Mouse (Mus musculus): ENCODE data around the gene Ank3. TPM values are rescaled to one million over a fixed set of nuclear protein-coding genes. Genes with fewer than 3 reads are reported as not detected.

The Ank3 gene
- total and polyA plus RNA-seq, 2 experiments = 2.9 to 31.0 TPM

GRCm38 (mm10) chr10:69485191-69485786, 86.7 kb downstream of the Ank3 start:
- WGBS = 90% methylated on average over 6 of the region's 6 CpGs

DNA sequence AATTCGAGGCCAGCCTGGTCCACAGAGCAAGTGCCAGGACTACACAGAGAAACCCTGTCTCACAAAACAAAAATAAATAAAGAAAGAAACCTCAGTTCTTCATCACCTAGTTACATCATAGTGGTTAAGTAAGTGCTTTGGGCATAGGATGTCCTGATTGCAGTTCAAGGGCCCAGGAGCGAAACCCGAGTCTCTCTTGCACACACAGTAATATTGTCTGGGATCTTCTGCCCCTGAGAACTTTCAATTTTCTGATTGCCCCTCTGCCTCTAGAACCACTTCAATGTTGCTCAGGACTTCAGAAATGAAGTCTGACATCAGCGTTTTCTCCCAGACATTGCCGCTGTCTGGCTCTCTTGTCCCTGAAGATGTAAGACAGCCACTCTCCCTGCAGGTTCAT, 91.6 kb downstream of the Ank3 start:
- no peak overlapping the region for H3K4me3 ChIP-seq (ENCODE audit: insufficient read depth, low read depth, low read length)
- no peak for DNase-seq (ENCODE audit: extremely low read depth, low read depth, low spot score)
- no peaks in the 10 kb centered on the region for H3K79me2 ChIP-seq (ENCODE audit: control insufficient read depth, insufficient read depth, low read length)
- TF ChIP-seq POLR2A (IDR thresholded peaks at IDR 0.05; ENCODE audit: extremely low read depth, insufficient read depth, low read length) (no peak), CTCF (IDR thresholded peaks at IDR 0.05; ENCODE audit: low read depth, low read length) (no peak)
- H3K9ac ChIP-seq (ENCODE audit: low read depth, low read length) = no peak overlapping the region
- H3K4me1 ChIP-seq (ENCODE audit: control insufficient read depth, insufficient read depth, low read length) = no peaks in the 10 kb centered on the region
- WGBS = 91% methylated on average over 5 of the region's 5 CpGs
- no peaks in the 10 kb centered on the region for H3K27me3 ChIP-seq (ENCODE audit: control insufficient read depth, insufficient read depth, low read length)
- no peaks in the 10 kb centered on the region for H3K36me3 ChIP-seq (ENCODE audit: control insufficient read depth, insufficient read depth, low read length)
- H3K27ac ChIP-seq (replicated peaks; ENCODE audit: insufficient read depth, low read depth, low read length) = no peak overlapping the region

More at GRCm38 (mm10) chr10:69485191-69485786, 86.7 kb downstream of the Ank3 start:
- Histone ChIP-seq H3K9ac (ENCODE audit: low read depth, low read length) (no peak overlapping the region), H3K4me1 (ENCODE audit: control insufficient read depth, insufficient read depth, low read length) (no peaks in the 10 kb centered on the region), H3K36me3 (ENCODE audit: control insufficient read depth, insufficient read depth, low read length) (no peaks in the 10 kb centered on the region), H3K27me3 (ENCODE audit: control insufficient read depth, insufficient read depth, low read length) (no peaks in the 10 kb centered on the region), H3K27ac (replicated peaks; ENCODE audit: insufficient read depth, low read depth, low read length) (no peak overlapping the region), H3K79me2 (ENCODE audit: control insufficient read depth, insufficient read depth, low read length) (no peaks in the 10 kb centered on the region), H3K4me3 (ENCODE audit: insufficient read depth, low read depth, low read length) (no peak overlapping the region)
- DNase-seq (ENCODE audit: extremely low read depth, low read depth, low spot score) = no peak
- no peak for TF ChIP-seq POLR2A (IDR thresholded peaks at IDR 0.05; ENCODE audit: extremely low read depth, insufficient read depth, low read length)

GRCm38 (mm10) chr10:69491975-69492374, 93.4 kb downstream of the Ank3 start:
- Histone ChIP-seq H3K4me1 (ENCODE audit: control insufficient read depth, insufficient read depth, low read length) (no peaks in the 10 kb centered on the region), H3K36me3 (ENCODE audit: control insufficient read depth, insufficient read depth, low read length) (no peaks in the 10 kb centered on the region), H3K27me3 (ENCODE audit: control insufficient read depth, insufficient read depth, low read length) (no peaks in the 10 kb centered on the region), H3K27ac (replicated peaks; ENCODE audit: insufficient read depth, low read depth, low read length) (no peak overlapping the region), H3K79me2 (ENCODE audit: control insufficient read depth, insufficient read depth, low read length) (no peaks in the 10 kb centered on the region), H3K9ac (ENCODE audit: low read depth, low read length) (no peak overlapping the region), H3K4me3 (ENCODE audit: insufficient read depth, low read depth, low read length) (no peak overlapping the region)
- WGBS = 76% methylated on average over 5 of the region's 5 CpGs
- no peak for TF ChIP-seq POLR2A (IDR thresholded peaks at IDR 0.05; ENCODE audit: extremely low read depth, insufficient read depth, low read length)
- TF ChIP-seq CTCF (IDR thresholded peaks at IDR 0.05; ENCODE audit: low read depth, low read length) = no peak
- no peak for DNase-seq (ENCODE audit: extremely low read depth, low read depth, low spot score)

- 82% methylated on average over 17 of the region's 17 CpGs for WGBS
These were observed 98.8 kb downstream of the Ank3 start for GRCm38 (mm10) chr10:69497382-69497781.

GRCm38 (mm10) chr10:69500171-69500860, 101.7 kb downstream of the Ank3 start:
- Histone ChIP-seq H3K9ac (ENCODE audit: low read depth, low read length) (no peak overlapping the region), H3K36me3 (ENCODE audit: control insufficient read depth, insufficient read depth, low read length) (no peaks in the 10 kb centered on the region), H3K4me1 (ENCODE audit: control insufficient read depth, insufficient read depth, low read length) (no peaks in the 10 kb centered on the region), H3K27me3 (ENCODE audit: control insufficient read depth, insufficient read depth, low read length) (no peaks in the 10 kb centered on the region), H3K79me2 (ENCODE audit: control insufficient read depth, insufficient read depth, low read length) (no peaks in the 10 kb centered on the region), H3K4me3 (ENCODE audit: insufficient read depth, low read depth, low read length) (no peak overlapping the region), H3K27ac (replicated peaks; ENCODE audit: insufficient read depth, low read depth, low read length) (no peak overlapping the region)
- no peak for DNase-seq (ENCODE audit: extremely low read depth, low read depth, low spot score)
- WGBS = 75% methylated on average over 11 of the region's 11 CpGs
- TF ChIP-seq POLR2A (IDR thresholded peaks at IDR 0.05; ENCODE audit: extremely low read depth, insufficient read depth, low read length) (no peak), CTCF (IDR thresholded peaks at IDR 0.05; ENCODE audit: low read depth, low read length) (no peak)

More at GRCm38 (mm10) chr10:69497382-69497781, 98.8 kb downstream of the Ank3 start:
- no peak overlapping the region for H3K4me3 ChIP-seq (ENCODE audit: insufficient read depth, low read depth, low read length)
- TF ChIP-seq POLR2A (IDR thresholded peaks at IDR 0.05; ENCODE audit: extremely low read depth, insufficient read depth, low read length) (no peak), CTCF (IDR thresholded peaks at IDR 0.05; ENCODE audit: low read depth, low read length) (no peak)
- no peaks in the 10 kb centered on the region for H3K4me1 ChIP-seq (ENCODE audit: control insufficient read depth, insufficient read depth, low read length)
- H3K27me3 ChIP-seq (ENCODE audit: control insufficient read depth, insufficient read depth, low read length) = no peaks in the 10 kb centered on the region
- DNase-seq (ENCODE audit: extremely low read depth, low read depth, low spot score) = no peak
- H3K9ac ChIP-seq (ENCODE audit: low read depth, low read length) = no peak overlapping the region
- H3K27ac ChIP-seq (replicated peaks; ENCODE audit: insufficient read depth, low read depth, low read length) = no peak overlapping the region
- H3K36me3 ChIP-seq (ENCODE audit: control insufficient read depth, insufficient read depth, low read length) = no peaks in the 10 kb centered on the region
- no peaks in the 10 kb centered on the region for H3K79me2 ChIP-seq (ENCODE audit: control insufficient read depth, insufficient read depth, low read length)

DNA sequence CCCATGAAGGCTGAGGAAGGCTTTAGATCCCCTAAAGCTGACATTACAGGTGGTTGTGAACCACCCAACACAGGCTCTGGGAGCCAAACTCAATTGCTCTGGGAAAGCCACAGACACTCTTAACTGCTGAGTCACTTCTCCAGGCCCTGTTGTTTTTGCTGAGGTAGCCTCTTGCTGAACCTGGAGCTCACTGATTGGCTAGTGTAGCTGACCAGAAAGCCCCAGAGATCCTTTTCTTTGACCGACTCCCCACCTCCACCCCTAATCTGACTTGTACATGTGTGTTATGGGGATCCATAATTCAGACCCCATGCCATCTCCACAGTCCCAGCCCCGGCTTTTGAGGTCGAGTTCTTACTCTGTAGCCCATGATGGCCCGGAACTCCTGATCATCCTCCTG, 105.2 kb downstream of the Ank3 start:
- H3K79me2 ChIP-seq (ENCODE audit: control insufficient read depth, insufficient read depth, low read length) = no peaks in the 10 kb centered on the region
- H3K4me1 ChIP-seq (ENCODE audit: control insufficient read depth, insufficient read depth, low read length) = no peaks in the 10 kb centered on the region
- no peak overlapping the region for H3K9ac ChIP-seq (ENCODE audit: low read depth, low read length)
- DNase-seq (ENCODE audit: extremely low read depth, low read depth, low spot score) = no peak
- H3K27me3 ChIP-seq (ENCODE audit: control insufficient read depth, insufficient read depth, low read length) = no peaks in the 10 kb centered on the region
- no peak overlapping the region for H3K27ac ChIP-seq (replicated peaks; ENCODE audit: insufficient read depth, low read depth, low read length)
- 83% methylated on average over 4 of the region's 4 CpGs for WGBS
- TF ChIP-seq POLR2A (IDR thresholded peaks at IDR 0.05; ENCODE audit: extremely low read depth, insufficient read depth, low read length) (no peak), CTCF (IDR thresholded peaks at IDR 0.05; ENCODE audit: low read depth, low read length) (no peak)
- no peaks in the 10 kb centered on the region for H3K36me3 ChIP-seq (ENCODE audit: control insufficient read depth, insufficient read depth, low read length)
- no peak overlapping the region for H3K4me3 ChIP-seq (ENCODE audit: insufficient read depth, low read depth, low read length)

Data from liver, adult 2 months (tissue).